Mouse (Mus musculus) spleen, adult 12 weeks (tissue): Measurements from ENCODE around the gene Ccser2.

ENCODE experiments used
- DNase-seq: peaks from one replicate; pipeline ENCODE4 v3.0.0; 2022; ENCODE audit warnings: low spot score

Ccser2 gene

GRCm38 (mm10) chr14:36937941-36938340 is 30.6 kb downstream of the Ccser2 start:
- DNase-seq, result no peak

- no peak for DNase-seq
These were observed 31.3 kb downstream of the Ccser2 start for GRCm38 (mm10) chr14:36937080-36937878.

DNA sequence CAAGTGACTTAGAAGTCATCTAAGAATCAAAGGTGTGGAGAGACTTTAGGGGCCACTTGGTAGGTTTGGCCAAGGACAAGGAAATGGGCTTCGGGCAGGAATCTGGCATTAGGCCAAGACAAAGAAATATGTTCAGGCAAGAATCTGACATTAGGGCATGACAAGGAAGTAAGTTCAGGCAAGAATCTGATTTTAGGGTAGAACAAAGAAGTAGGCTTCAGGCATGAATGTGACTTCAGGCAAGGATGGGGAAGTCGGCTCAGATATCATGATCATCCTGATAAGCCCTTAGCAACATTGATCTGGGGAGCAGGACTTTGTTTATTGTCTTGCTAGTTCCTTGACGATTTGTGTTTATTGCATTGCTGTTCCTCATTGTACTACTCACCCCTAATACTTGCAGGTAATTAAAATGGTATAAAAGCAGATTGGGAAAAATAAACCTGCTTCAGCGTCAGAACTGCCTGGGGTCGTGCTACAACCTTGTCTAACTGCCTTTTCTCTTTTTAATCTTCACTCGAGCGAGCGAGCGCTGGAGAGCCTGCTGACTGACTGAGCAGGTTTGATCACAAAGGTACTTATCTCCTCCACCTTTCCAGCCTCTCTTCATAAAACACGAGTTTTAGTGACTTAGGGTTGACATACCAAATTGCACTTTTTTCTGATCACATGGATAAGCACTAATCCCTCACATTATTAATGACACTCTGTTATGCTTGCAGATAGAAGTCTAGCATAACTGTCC is 35.8 kb downstream of the Ccser2 start:
- DNase-seq, result no peak

- no peak for DNase-seq
These were observed 36.5 kb downstream of the Ccser2 start for GRCm38 (mm10) chr14:36932038-36932437.

DNA sequence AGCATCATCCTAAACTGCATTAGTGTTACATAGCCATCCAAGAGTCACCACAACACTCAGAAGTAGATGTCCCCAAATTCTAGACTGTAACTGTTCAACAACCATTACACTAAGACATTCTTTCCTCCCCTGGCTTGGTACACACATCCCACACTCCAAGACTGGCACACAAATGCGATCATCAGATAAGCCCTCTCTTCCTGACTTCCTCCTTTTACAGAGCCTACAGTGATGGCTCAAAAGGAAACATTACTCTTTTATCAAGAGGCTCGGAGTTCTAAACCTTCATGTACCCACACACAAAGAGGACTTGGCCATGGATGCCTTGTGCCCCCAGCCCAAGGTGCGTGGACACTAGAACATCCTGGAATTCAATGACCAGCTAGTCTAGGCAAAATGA is 45.2 kb downstream of the Ccser2 start:
- no peak for DNase-seq

DNA sequence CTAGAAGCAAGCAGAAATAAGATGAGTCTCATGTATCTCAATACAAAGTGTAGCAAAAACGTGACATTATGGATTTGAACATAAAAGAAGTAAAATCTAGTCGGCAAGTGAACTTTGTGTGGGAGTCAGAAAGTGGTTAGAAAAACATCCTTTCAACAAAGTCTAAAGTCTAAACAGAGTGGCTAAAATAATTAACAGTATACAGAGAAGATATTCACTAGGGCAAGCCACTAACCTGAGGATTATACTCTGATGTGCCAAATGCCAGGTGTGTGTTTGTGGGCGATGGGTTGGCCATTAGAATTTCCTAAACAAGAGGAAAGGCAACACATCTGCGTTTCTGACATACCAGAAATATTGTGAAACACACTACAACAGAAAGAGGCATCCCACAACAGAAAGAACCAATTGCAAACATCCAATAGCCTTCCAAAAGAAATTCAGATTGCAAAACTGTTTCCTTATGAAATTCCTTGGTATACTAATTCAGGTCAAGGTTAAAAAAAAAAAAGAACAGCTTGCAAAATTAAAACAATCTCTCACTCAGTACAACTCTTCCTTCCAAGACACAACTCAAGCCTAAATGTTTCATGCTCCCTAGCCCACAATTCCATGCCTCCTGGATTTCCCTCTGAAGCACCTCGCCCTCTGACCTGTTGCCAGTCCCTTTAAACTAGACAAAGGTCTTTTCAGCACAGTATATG is 47.1 kb downstream of the Ccser2 start:
- no peak for DNase-seq

- DNase-seq, result no peak
These were observed 48.7 kb downstream of the Ccser2 start for GRCm38 (mm10) chr14:36919886-36920285.

DNA sequence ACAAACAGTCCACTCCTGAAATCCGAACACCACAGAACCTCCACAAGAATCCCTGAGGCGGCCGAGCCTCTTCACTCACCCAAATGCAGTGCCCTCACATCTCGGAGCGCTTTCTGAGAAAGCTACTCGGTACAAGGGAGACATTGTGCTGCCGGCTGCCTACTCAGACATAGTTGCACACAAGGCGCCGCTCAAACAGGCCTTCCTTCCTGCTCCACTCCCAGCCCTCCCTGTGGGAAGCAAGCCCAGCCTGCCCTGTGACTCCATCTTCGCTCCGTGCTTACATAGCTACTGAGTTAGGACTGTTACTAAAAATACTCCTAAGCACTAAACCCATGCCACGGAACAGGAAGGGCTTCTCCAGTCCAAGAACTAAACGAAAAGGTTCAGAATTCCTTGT is 49.4 kb downstream of the Ccser2 start:
- DNase-seq, result no peak

GRCm38 (mm10) chr14:36915203-36915602 is 53.4 kb downstream of the Ccser2 start:
- DNase-seq, result no peak

DNA sequence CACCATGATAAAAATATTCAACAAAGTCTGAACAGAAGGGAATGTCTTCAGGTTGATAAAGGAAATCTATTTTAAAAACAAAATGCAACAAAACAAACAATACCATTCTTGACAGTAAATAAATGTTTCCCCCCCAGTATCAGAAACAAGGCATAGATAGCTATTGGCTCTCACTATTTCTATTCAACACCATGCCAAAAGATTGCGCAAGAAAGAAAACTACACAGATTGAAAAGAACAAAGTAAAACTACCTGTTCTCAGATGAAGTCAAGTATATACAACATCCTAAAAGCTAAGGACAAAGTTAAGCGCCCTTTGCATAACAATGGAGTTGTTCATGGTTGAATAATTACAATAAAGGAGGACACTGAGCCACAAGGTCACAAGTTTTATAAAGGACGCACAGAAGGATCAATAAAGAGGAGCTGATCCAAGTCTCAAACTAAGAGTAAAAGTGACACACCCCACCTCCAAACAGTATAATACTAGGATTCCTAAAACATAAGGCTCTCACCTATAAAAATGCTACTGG is 54.0 kb downstream of the Ccser2 start:
- no peak for DNase-seq

DNA sequence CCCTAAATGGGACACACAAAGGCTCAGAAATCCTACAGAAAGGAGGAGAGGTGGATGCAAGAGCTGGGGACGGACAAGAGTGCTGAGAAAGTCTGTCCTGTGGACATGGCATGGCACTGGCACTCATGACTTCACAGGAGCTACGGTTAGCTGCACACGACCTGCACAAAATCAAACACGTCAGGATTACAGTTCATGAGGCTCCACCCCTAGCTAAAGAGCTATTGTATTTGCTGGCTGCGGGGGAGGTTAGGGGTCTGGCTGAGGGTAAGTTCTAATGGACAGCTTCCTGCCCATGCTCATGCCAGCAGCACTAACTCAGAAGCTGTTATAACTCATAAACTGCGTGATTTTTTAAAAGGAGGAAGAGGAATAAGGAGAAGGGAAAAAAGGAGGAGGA is 56.8 kb downstream of the Ccser2 start:
- DNase-seq, result no peak

GRCm38 (mm10) chr14:36905809-36906522 is 62.6 kb downstream of the Ccser2 start:
- DNase-seq, result no peak

- no peak for DNase-seq
These were observed 64.4 kb downstream of the Ccser2 start for GRCm38 (mm10) chr14:36904206-36904605.

GRCm38 (mm10) chr14:36900883-36901282 is 67.7 kb downstream of the Ccser2 start:
- no peak for DNase-seq

DNA sequence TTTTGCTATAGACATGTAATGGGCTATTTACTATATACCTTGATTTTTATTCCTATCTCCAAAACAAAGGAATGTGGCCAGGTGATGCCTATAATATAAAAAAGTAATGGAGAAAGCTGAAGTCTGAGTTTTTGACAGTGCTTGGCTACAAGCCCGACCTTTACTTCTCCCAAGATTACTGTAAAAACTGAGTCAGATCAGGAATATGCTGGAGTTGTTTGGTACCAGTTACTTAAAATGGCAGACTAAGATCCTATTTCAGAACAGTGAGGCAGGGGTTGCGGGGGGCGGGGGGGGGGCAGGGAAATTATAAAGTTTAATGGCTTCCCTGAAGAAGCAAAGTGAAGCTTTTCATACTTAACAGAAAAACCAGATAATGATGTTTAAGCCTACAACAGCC is 73.9 kb downstream of the Ccser2 start:
- no peak for DNase-seq

GRCm38 (mm10) chr14:36892762-36893358 is 75.7 kb downstream of the Ccser2 start:
- DNase-seq, result no peak

- no peak for DNase-seq
These were observed 78.4 kb downstream of the Ccser2 start for GRCm38 (mm10) chr14:36890130-36890529.

GRCm38 (mm10) chr14:36885680-36886079 is 82.9 kb downstream of the Ccser2 start:
- DNase-seq, result no peak

DNA sequence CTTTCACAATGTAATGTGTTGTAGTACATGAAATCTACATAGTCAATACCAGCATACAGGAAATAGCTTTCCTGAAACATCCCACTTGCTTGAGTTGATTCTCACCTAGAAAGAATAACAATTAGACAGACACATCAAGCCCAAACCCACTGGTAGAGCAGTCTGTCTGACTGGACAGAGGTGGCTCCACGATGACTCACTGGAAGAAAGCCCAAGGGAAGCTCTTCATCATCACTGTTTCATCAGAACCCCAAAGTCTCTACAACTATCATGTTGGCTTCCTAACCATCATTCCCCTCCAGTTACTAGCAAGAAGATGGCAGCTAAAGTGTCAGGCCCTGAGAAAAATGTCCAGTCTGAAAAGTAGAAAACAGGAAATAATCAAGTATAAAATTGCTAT is 83.5 kb downstream of the Ccser2 start:
- no peak for DNase-seq

- no peak for DNase-seq
These were observed 85.0 kb downstream of the Ccser2 start for GRCm38 (mm10) chr14:36883576-36883975.

- no peak for DNase-seq
These were observed 98.3 kb downstream of the Ccser2 start for GRCm38 (mm10) chr14:36870257-36870656.
